Mouse (Mus musculus) gastrocnemius, adult 8-10 months (tissue): ENCODE data around the gene Ahctf1. TPM values are rescaled to one million over a fixed set of nuclear protein-coding genes. Genes with fewer than 3 reads are reported as not detected.
"Not testable (repeated sequence)": the region's sequence is repeated elsewhere in the genome, so short reads cannot be mapped to it uniquely, and the experiment has no call there.

Source experiments
- DNase-seq, 2 experiments: peaks; one replicate each; pipeline ENCODE4 v3.0.0; 2022; ENCODE audit warnings: low spot score in 2 of 2
- total RNA-seq, 4 experiments: library from RNA; stranded (reverse); gene quantifications; 2 replicates each; pipeline ENCODE4 v1.2.4; 2022

Ahctf1 gene
- total RNA-seq: 10 to 100 TPM; 18.5 to 21.2 (median 20.1) TPM

- peak; percentile 98 for DNase-seq
Measured at GRCm38 (mm10) chr1:179803513-179804139, at the start of gene Ahctf1. TSS of gene Ahctf1 (minus strand) at chr1:179803680.

DNA sequence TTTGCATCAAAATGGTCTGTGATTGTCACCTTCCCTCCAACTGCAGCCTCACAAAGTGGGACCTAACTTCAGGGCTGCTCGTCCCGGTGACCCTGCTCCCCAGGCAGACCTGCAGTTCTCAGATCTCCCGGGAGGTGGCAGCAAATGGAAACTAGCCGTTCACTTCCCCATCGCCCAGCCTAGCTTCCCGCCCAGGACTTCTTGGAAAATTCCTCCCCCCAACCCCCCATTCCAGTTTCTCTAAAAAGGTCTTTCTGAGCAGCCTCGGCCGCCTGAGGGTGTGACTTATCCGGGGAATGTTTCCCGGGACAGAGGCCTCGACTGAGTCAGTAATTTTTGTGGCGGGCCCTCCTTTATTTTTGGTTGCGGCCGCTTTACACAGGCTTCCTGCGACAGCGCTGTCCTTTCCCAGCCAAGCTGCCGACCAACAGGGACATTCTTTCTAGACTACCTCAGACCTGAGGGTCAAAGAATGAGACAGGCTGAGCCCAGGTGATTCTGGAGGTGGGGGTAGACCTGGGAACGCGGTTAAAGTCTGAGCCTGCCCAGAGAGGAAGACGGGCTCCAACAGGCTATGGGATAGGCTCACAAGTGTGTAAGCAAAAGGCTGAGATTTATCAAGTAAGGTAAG lies 44.4 kb upstream of the Ahctf1 start:
- peak; percentile 70 for DNase-seq

DNA sequence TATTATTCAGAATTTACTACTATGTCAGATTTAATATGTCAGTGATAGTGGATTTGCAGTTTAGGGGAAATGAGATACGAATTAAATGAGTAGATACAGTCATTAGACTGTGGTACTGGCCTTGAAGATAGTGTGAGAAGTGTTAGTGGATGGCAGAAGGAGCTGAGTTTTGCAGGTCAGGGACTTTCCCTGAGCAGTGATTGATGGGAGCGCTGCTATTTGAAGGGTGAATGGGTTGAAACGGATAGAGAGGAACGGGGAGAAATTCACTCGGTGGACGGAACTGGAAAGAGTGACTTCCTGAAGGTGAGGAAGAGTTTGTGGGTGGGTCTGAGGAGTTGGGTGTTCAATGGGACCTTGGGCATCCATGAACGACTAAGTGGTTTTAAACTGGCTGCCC lies 43.7 kb upstream of the Ahctf1 start:
- no peak for DNase-seq

GRCm38 (mm10) chr1:179845832-179846499 lies 42.5 kb upstream of the Ahctf1 start:
- DNase-seq: no peak

GRCm38 (mm10) chr1:179844894-179845293 lies 41.4 kb upstream of the Ahctf1 start:
- DNase-seq: peak in 1 of 2 experiments; percentile 53

- DNase-seq: no peak
Measured at GRCm38 (mm10) chr1:179843981-179844380, 40.5 kb upstream of the Ahctf1 start.

DNA sequence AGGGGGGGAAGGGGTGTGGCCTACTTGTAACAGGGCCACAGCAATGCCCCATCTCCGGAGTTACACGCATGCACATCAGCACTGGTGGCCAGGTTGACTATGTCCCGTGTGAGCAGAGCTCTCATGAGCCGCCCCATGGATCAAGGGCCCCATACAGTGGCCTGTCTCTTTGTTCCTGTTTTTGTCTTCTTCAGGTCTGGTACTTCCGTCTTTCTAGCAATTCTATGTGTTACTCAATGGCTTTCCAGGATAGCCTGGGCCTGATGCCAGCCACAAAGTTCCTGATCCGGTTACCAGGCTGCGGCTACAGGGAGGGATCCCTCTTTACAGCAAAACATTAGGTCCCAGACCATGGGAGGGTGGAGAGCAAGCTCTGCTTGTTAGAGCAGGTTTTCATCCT lies 39.1 kb upstream of the Ahctf1 start:
- DNase-seq: peak; percentile 41 to 56

DNA sequence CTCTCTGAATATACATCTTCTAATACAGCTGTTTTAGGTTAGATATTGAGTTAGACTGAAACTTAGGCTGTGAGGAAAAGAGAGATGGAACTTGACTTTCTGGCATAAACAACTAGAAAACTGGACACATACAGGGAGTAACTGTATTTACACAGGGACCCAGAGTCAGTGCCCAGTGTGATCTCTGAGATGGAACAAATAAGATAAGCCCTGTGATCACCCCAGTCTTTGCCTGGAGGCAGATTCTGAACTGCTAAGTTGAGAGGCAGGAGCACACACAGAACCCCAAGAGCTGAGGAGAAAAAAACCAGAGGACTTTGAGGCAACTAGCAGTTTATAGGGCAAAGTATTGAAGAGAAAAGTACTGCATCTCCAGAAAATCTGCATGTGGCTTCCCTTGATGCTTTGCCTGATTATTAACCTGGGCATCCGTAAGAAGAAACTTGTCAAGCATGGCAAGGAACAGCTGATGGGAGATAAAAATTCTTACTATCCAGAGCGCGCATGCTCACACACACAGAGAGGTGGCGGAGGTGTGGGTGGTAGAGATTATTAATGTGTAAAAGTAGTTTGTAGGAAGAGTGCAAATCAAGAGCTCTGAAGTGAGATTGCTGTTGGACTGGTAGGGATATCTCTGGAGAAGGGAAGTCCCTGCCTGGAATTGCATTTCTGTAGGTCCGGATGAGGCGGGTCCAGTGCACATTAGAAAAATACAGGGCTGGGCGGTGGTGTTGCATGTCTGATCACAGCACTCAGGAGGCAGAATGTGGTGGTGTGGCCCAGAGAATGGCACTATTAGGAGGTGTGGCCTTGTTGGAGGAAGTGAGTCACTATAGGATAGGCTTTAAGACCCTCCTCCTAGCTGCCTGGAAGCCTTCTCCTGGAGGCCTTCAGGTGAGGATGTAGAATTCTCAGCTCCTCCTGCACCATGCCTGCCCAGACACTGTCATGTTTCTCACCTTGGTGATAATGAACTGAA lies 33.2 kb upstream of the Ahctf1 start:
- DNase-seq: no peak

GRCm38 (mm10) chr1:179835753-179836425 lies 32.4 kb upstream of the Ahctf1 start:
- no peak for DNase-seq

DNA sequence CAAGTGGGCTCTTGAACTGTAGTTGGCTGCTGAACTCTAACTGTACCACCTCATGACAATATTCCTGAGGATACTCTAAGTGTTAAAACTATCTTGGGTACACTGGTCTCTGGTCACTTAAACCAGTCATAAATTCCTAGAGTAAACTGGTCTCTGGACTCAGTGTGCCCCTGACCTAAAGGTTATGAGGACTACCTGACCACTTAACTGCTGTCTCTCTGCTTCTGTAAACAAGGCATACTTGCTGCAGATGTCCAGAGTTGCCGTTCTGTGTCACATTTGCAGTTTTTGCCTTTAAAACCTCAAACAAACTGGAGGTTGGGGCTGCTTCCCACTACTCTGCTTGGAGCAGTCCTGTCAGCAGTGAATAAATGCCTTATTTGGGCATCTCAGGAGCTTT lies 30.1 kb upstream of the Ahctf1 start:
- DNase-seq: no peak

DNA sequence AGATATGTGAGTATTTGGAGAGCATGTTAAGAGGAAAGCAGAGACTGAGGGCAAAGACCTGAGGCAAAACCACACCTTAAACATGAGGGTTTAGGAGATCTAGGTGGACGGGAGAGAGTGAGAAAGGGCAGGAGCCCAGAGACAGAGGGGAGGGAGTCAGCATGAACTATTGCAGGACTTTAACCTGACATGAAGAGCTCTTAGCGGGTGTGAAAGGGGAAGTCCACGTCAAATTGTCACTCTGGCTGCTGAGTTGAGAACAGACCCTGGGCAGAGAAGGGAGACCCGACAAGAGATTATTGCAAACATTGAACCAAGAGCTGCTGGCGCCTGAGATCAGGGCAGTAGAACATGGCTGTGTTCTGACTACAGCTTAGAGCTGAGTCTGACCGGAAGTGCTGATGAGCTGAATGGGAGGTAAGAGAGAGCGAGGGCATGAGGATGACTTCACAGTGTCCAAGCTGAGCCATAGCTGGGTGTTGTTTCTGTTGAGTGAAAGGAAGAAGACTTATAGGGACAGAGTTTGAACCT lies 29.3 kb upstream of the Ahctf1 start:
- no peak for DNase-seq

GRCm38 (mm10) chr1:179828900-179829299 lies 25.4 kb upstream of the Ahctf1 start:
- DNase-seq: no peak

DNA sequence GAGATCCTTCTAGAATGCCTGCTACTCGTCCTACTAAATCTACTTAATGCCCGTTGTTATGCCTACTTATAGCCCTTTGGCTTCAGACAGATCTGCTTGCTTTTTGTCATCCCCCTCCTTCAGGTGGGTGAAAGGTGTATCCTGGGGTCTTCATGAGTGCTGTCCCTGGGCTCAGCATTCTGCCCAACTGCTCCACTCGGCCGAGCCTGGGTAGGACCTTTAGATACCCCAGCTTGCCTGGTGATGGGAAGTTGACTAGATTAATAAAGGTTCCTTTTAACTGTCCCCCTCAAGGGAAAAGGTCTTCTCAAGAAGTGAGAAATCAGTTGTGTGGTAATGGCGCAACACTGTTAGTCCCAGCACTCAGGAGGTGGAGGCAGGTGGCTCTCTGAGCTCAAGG lies 24.6 kb upstream of the Ahctf1 start:
- no peak for DNase-seq

DNA sequence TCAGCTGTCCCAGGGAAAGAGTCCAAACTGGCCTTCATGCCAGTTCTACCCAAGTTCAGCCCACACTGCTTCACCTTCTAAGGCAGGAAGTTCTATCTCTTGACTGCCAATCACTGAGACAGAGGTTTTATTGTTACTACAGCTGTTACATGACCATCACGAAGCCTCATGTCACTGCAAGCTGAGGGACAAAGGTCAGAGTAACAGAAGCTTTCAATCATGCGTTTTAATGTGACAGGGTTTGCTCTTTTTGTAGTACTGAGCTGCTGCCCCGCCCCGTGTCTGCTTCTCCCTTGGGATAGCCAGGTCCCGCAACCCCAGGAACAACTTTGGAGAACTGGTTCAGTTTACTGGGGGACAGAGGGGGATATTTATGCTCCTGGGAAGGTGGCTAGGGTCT lies 21.1 kb upstream of the Ahctf1 start:
- DNase-seq: no peak

DNA sequence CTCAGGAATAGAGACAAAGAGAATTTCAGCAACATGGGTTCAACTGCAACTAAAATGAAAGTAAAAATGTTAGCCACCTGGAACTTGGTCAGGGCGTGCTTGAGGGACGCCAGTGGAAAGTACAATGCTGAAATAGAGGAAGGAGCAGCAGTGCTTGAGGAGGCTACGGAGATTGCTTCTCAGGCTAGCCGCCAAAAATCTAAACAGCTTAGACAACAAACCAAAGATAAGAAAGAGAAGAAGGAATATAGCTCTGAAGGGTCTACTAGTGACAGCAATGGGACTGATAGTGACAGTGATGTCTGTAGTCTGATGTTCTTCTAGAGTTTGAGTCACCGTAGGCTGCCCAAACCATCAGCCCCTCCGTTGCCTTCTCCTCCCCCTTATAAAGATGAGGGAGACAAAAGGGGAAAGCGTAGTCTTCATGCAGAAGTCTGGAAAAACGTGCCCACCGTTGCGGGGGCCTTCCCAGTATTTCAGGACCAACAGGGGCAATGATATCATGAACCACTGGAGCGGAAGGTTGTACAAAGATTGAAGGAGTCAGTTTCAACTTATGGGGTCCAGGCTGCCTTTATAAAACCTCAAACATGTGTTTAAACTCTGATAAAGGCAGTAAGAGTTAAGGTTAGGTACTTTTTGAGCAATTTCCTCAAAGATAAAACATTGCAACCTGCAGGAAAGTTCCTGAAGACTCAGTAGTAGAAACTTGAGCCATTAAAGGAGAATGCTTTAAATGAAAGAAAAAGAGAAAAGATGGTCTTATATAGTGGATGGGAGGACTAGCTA lies 15.2 kb upstream of the Ahctf1 start:
- DNase-seq: not testable (repeated sequence)

DNA sequence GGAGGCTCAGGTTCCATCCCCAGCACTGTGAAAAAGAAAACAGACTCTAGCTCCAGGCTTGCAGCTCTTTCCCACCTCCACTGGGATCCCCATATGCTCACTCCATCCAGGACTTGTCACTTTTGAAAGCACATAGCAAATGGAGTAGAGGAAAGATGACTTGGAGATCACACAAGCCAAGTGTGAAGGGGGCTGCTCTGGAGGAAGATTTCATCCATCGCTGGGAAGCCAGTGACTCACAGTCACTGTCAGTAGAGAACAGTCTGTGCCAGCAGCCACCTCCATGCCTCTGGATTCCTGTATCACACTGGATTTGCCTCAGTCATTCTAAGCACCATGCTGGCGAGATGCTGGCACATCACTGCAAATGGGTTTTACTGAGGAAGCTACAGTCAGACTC lies 11.1 kb upstream of the Ahctf1 start:
- no peak for DNase-seq

DNA sequence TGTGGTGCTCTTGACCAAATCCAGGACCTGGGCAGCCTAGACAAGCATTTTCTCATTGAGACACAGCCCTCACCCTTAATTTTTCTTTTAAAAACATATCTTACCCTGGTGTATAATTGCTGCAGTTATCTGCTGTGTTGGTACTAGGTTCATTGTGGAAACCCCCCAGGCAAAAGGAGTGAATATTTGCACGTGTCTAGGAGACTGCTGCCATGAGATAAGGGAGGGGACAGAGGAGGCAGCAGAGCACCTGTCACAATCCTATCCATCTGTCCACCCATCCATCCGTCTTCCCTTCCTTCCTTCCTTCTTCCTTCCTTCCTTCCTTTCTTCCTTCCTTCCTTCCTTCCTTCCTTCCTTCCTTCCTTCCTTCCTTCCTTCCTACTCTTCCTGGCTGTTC lies 9.9 kb upstream of the Ahctf1 start:
- no peak for DNase-seq

DNA sequence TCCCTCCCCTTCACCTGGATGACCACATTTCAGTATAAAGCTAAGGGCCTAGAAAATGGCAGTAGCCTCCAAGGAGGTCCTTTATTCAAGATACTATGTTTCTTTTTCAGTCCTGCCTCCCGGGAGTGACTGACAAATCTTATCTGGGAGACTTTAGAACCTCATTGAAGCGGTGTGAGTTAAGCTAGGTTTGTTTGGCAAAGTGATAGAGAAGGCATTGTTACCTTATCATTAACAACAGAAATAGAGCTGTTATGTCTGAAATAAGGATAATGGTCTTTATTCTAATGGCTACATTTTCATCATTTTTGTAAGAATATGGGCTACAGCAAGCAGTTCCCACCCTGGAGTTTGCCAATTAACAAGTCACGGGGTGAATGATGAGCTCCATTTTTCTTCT lies 4.8 kb upstream of the Ahctf1 start:
- no peak for DNase-seq

DNA sequence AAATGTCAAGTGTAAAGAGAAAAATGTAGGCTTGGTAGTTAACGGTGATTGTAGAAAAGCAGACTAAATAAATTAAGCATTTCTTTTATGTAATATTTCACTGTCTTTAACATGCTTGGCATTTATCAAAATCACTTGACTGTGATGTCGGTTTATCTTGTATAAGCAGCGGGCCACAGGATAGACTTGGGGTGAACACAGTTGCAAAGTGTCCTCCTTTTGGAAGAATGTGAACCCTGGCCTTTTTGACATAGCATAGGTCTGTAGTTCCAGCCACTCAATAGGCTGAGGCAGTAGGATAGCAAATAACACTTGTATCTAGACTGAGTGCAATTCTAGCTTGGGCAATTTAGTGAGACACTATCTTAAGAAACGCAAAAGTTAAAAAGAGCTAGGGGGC lies 4.0 kb upstream of the Ahctf1 start:
- no peak for DNase-seq

DNA sequence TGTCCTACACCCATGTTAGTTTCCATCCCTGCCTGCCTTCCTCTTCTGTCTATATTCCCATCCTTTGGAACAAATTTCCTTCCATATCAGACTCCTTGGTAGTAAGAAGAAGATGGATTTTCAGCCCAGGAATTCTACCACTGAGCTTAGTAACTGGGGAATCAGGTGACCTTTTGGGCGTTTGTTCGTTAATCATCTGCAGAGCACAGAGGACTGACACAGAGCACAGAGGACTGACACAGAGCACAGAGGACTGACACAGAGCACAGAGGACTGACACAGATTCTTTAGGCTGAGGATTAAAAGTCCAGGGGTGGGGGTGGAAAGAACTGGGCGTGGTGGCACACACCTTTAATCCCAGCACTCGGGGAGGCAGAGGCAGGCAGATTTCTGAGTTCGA lies 2.3 kb upstream of the Ahctf1 start:
- DNase-seq: no peak
